Mouse (Mus musculus): ENCODE measurements at regions not wholly inside any gene's neighbourhood (a gene's known extent, or its start where the extent isn't known, plus 50 kb on each side); places are given as distances from the start of the nearest gene placed in this dataset.

DNA sequence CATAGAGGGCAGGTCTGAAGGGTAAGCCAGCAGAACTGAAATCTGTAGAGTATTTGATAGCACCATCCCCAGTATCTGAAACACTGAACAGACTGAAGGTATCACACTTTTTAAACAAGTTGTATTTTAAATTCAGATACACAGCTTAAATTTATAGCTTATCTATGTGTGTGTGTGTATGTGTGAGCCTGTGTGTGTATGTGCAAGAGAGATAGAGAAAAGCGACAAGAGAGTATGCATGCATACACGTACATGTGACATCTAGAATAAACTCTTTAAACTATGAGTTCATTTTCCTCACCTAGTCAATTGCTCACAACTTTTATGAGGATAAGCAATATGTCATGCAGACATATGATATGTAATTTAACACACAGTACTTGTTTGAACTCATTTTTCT lies 588.7 kb downstream of the Cetn3 start:
- Histone ChIP-seq H3K4me2 (no peak overlapping the region), H3K4me1 (no peaks in the 10 kb centered on the region), H3K27ac (no peak overlapping the region), H3K9me3 (no peaks in the 10 kb centered on the region), H3K9ac (no peak overlapping the region), H3K4me3 (replicated peaks) (no peak overlapping the region), H3K36me3 (no peaks in the 10 kb centered on the region), H3K27me3 (replicated peaks) (no peaks in the 10 kb centered on the region)
- ATAC-seq (ENCODE audit: insufficient read depth, low FRiP score, low read depth): no peak
- WGBS: 68% methylated on average over 2 of the region's 2 CpGs

GRCm38 (mm10) chr13:82372612-82373011 lies 589.7 kb downstream of the Cetn3 start:
- Histone ChIP-seq H3K4me3 (replicated peaks) (no peak overlapping the region), H3K27ac (no peak overlapping the region), H3K9ac (no peak overlapping the region), H3K4me1 (no peaks in the 10 kb centered on the region), H3K9me3 (no peaks in the 10 kb centered on the region), H3K36me3 (no peaks in the 10 kb centered on the region), H3K4me2 (no peak overlapping the region), H3K27me3 (replicated peaks) (no peaks in the 10 kb centered on the region)
- no peak for ATAC-seq (ENCODE audit: insufficient read depth, low FRiP score, low read depth)
- 79% methylated on average over 4 of the region's 4 CpGs for WGBS

DNA sequence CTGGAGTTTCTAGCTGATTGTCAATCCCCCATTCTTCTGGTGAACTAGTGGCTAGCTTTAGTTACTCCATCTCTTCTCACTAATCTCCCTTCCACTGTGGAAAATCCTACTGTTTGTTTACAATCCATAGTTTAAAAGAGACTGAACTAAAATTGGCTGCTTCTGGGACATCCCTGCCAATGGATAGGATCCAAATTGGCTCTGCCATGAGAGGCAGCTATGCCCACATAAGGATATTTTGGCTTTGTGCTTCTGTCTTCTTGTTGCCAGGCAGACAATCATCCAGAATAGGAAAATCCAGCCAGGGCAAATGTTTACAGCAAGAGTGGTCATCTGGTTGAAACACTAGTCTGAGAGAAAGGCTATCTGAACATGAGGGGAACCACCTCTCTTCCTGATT lies 610.0 kb downstream of the Cetn3 start:
- Histone ChIP-seq H3K4me2 (no peak overlapping the region), H3K36me3 (no peaks in the 10 kb centered on the region), H3K9me3 (no peaks in the 10 kb centered on the region), H3K4me3 (replicated peaks) (no peak overlapping the region), H3K27me3 (replicated peaks) (no peaks in the 10 kb centered on the region), H3K4me1 (no peaks in the 10 kb centered on the region), H3K27ac (no peak overlapping the region), H3K9ac (no peak overlapping the region)
- no peak for ATAC-seq (ENCODE audit: insufficient read depth, low FRiP score, low read depth)

DNA sequence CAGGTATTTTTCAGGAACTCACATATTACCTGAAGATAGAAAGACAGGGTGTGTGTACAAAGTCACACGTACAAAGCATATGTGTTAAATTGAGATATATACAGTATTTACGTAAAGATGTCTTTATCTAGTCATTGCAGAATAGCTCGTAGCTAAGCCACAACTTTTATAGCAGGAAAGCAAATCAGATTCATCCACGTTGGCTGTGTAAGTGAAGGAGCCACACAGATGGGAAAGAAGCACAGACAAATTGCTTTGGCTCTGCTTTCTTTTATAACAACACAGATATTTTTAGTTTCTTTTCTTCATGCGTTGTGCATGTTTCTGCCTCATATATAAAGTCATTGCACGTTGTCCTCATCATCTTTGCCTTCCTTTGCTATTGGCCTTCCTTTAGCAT lies 610.6 kb downstream of the Cetn3 start:
- H3K4me3 ChIP-seq (replicated peaks): no peak overlapping the region
- no peak overlapping the region for H3K9ac ChIP-seq
- no peaks in the 10 kb centered on the region for H3K27me3 ChIP-seq (replicated peaks)
- H3K27ac ChIP-seq: no peak overlapping the region
- no peaks in the 10 kb centered on the region for H3K4me1 ChIP-seq
- H3K9me3 ChIP-seq: no peaks in the 10 kb centered on the region
- WGBS: 76% methylated on average over 6 of the region's 6 CpGs
- no peaks in the 10 kb centered on the region for H3K36me3 ChIP-seq
- H3K4me2 ChIP-seq: no peak overlapping the region
- no peak for ATAC-seq (ENCODE audit: insufficient read depth, low FRiP score, low read depth)

GRCm38 (mm10) chr13:82413677-82414076 lies 630.8 kb downstream of the Cetn3 start:
- 65% methylated on average over 3 of the region's 3 CpGs for WGBS
- no peak for ATAC-seq (ENCODE audit: insufficient read depth, low FRiP score, low read depth)
- H3K9me3 ChIP-seq: no peaks in the 10 kb centered on the region

GRCm38 (mm10) chr13:82420966-82421365 lies 638.1 kb downstream of the Cetn3 start:
- Histone ChIP-seq H3K27ac (no peak overlapping the region), H3K9ac (no peak overlapping the region), H3K4me2 (no peak overlapping the region), H3K4me1 (no peaks in the 10 kb centered on the region), H3K27me3 (replicated peaks) (no peaks in the 10 kb centered on the region), H3K36me3 (no peaks in the 10 kb centered on the region), H3K9me3 (no peaks in the 10 kb centered on the region), H3K4me3 (replicated peaks) (no peak overlapping the region)
- ATAC-seq (ENCODE audit: insufficient read depth, low FRiP score, low read depth): no peak

More at GRCm38 (mm10) chr13:82413677-82414076, 630.8 kb downstream of the Cetn3 start:
- Histone ChIP-seq H3K36me3 (no peaks in the 10 kb centered on the region), H3K4me2 (no peak overlapping the region), H3K27ac (no peak overlapping the region), H3K9ac (no peak overlapping the region), H3K27me3 (replicated peaks) (no peaks in the 10 kb centered on the region), H3K4me3 (replicated peaks) (no peak overlapping the region), H3K4me1 (no peaks in the 10 kb centered on the region)

DNA sequence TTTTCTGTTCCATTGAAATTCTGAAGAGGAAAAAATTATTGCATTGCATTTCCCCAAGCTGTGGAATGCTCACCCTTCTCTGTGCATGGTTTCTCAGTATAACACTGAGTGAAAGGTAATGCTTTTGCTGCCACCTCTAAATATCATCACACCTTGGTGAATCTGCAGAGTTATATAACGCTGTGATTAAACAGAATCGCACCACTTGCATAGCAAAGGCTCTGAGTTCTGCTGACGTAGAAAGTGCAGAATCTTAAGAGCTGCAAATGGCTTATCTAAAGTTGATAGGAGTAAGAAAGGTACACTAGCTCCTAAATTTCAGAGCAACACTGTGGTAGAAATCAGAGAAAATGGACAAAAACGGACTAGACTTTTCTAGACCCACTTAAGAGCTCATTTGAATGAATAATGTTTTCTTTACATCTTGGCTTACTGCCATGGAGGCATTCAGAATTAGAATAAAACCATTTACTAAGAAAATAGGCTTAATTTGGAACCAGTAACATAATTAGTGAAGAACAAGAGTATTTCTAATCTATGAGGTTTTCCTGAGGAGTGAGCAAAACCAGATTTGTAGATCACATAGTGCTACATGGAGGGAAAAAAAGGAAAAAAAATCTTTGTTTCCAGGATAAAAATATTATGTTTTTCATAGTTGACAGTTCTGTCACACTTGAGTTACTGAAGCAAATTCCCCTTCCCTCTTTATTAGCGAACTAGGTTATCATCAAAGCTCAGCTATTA lies 641.2 kb downstream of the Cetn3 start:
- Histone ChIP-seq H3K4me1 (no peaks in the 10 kb centered on the region), H3K27ac (no peak overlapping the region), H3K36me3 (no peaks in the 10 kb centered on the region), H3K9ac (no peak overlapping the region), H3K9me3 (no peaks in the 10 kb centered on the region), H3K4me3 (replicated peaks) (no peak overlapping the region), H3K4me2 (no peak overlapping the region), H3K27me3 (replicated peaks) (no peaks in the 10 kb centered on the region)
- 64% methylated on average over 5 of the region's 5 CpGs for WGBS
- no peak for ATAC-seq (ENCODE audit: insufficient read depth, low FRiP score, low read depth)

DNA sequence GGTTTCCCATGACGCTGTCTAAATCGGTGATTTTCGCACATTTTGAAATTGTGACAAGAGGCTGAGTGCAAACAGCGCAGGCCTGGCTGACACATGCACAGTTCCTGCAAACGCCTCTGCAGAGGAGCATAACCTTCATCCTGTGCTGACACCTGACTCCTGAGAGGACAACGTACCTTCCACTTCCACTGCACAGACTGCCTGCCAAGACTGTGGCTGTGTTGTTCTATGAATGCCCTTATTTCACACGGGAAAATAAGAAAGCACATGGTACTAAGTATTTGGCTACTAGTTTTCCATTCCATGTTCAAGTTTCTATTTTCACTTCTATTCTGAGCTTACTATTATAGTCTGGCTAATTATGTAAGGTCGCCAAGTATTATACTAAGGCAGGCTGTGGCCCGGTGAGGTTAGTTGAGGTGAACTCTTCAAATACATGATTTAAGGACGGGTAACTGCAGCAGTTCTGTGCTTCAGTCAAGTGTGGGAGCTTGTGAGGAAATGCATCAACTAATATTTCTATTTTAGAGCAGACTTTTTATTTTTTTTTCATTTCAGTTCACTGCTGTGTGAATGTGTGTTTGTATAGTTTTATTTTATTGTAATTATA lies 642.0 kb downstream of the Cetn3 start:
- H3K9ac ChIP-seq: no peak overlapping the region
- no peak for ATAC-seq (ENCODE audit: insufficient read depth, low FRiP score, low read depth)
- no peak overlapping the region for H3K27ac ChIP-seq

DNA sequence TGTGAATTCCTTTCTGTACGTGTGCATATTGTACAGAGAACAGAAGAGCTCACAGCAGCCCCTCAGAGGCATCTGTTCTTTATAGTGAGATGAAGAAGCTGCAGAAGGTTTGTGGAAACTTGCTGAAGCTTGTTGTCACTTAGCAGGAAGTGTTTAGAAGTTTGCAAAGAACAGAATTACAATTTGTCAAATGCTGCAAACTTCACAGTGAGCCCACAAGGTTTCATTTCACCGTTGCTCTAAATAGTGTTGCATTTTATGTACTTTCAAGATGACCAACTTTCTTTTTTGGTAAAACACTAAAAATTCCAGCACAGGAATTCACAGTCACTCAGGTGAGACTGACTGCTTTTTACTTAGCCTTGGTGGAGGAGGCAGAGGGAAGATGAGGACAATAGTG lies 649.5 kb downstream of the Cetn3 start:
- ATAC-seq (ENCODE audit: insufficient read depth, low FRiP score, low read depth): no peak
- H3K9me3 ChIP-seq: no peaks in the 10 kb centered on the region
- H3K27me3 ChIP-seq (replicated peaks): no peaks in the 10 kb centered on the region
- no peaks in the 10 kb centered on the region for H3K36me3 ChIP-seq
- 53% methylated on average over 2 of the region's 2 CpGs for WGBS
- H3K9ac ChIP-seq: no peak overlapping the region
- H3K4me3 ChIP-seq (replicated peaks): no peak overlapping the region
- H3K27ac ChIP-seq: no peak overlapping the region
- no peak overlapping the region for H3K4me2 ChIP-seq
- H3K4me1 ChIP-seq: no peaks in the 10 kb centered on the region

More for the DNA sequence above, 642.0 kb downstream of the Cetn3 start:
- Histone ChIP-seq H3K4me1 (no peaks in the 10 kb centered on the region), H3K9me3 (no peaks in the 10 kb centered on the region), H3K36me3 (no peaks in the 10 kb centered on the region), H3K4me2 (no peak overlapping the region), H3K4me3 (replicated peaks) (no peak overlapping the region), H3K27me3 (replicated peaks) (no peaks in the 10 kb centered on the region)
- WGBS: 77% methylated on average over 10 of the region's 10 CpGs

- no peaks in the 10 kb centered on the region for H3K27me3 ChIP-seq (replicated peaks)
- H3K27ac ChIP-seq: no peak overlapping the region
- WGBS: 93% methylated on average over 1 of the region's 1 CpGs
- no peak overlapping the region for H3K4me3 ChIP-seq (replicated peaks)
- H3K4me1 ChIP-seq: no peaks in the 10 kb centered on the region
- H3K9me3 ChIP-seq: no peaks in the 10 kb centered on the region
- H3K36me3 ChIP-seq: no peaks in the 10 kb centered on the region
- no peak for ATAC-seq (ENCODE audit: insufficient read depth, low FRiP score, low read depth)
- no peak overlapping the region for H3K9ac ChIP-seq
- H3K4me2 ChIP-seq: no peak overlapping the region
Measured at GRCm38 (mm10) chr13:82439294-82439693, 656.4 kb downstream of the Cetn3 start.

DNA sequence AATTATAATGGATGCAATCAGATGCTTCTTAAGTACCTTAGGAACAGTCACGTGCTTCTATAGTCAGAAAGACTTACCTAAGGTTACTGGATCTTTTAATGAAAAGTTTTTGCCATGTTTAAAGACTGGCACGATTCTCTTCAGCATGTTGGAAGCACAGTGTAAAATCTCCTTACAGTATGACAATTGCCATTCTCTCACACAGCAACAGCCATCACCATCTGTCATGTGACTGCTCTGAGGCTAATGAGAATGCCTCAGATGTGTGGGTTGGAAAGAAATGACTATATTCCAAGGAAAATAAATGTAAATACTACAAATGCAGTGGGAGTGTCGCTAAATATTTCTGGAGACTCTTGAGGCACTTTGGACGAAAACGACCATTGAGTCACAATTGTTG lies 670.8 kb downstream of the Cetn3 start:
- Histone ChIP-seq H3K27me3 (replicated peaks) (no peaks in the 10 kb centered on the region), H3K4me1 (no peaks in the 10 kb centered on the region), H3K9ac (no peak overlapping the region), H3K4me3 (replicated peaks) (no peak overlapping the region), H3K27ac (no peak overlapping the region), H3K9me3 (no peaks in the 10 kb centered on the region), H3K36me3 (no peaks in the 10 kb centered on the region), H3K4me2 (no peak overlapping the region)
- WGBS: 82% methylated on average over 5 of the region's 5 CpGs
- ATAC-seq (ENCODE audit: insufficient read depth, low FRiP score, low read depth): no peak

- H3K9ac ChIP-seq: no peak overlapping the region
- H3K27me3 ChIP-seq (replicated peaks): no peaks in the 10 kb centered on the region
- no peak for ATAC-seq (ENCODE audit: insufficient read depth, low FRiP score, low read depth)
- no peak overlapping the region for H3K4me3 ChIP-seq (replicated peaks)
- no peaks in the 10 kb centered on the region for H3K9me3 ChIP-seq
- no peaks in the 10 kb centered on the region for H3K4me1 ChIP-seq
- no peaks in the 10 kb centered on the region for H3K36me3 ChIP-seq
- H3K4me2 ChIP-seq: no peak overlapping the region
- 75% methylated on average over 7 of the region's 7 CpGs for WGBS
- H3K27ac ChIP-seq: no peak overlapping the region
Measured at GRCm38 (mm10) chr13:82483265-82483929, 700.5 kb downstream of the Cetn3 start.
